Mouse (Mus musculus): ENCODE results near the gene Dera.

Dera gene

DNA sequence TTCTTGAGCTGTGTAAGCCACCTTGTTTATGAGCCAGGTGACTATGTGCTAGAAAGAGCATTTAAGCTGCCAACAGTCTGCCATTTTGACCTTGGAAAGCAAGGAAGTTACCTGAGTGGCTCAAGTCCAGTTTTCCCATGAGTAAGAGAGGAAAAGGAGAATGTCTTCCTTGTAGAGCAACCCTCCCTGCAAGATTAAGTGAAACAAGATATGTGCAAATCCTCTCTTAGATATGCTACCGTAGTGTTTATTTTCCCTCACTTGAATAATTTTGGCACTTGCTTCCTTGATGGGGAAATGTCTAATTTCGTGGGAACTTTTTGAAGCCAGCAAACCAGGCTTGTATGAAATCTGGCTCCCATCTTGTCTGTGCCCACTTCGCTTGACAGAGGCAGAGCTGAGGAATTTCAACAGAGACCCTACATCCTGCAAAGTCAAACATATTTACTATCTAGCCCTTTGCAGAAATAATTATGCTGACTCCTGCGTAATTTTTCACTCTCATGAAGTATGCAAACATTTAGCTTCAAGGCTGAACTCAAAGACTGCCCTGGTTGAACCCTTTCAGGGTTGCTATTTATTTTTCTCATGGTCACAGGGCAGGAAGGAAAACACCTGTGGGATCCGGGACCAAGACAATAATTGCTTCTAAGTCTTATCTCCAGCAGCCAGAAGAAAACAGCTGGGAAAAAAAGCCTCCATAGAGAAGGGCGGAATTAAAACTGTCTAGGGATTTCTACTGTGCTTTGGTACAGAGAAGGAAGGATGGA is 132.0 kb downstream of the Dera start:
- DNase-seq (ENCODE audit: low read depth, low spot score), result no peak

DNA sequence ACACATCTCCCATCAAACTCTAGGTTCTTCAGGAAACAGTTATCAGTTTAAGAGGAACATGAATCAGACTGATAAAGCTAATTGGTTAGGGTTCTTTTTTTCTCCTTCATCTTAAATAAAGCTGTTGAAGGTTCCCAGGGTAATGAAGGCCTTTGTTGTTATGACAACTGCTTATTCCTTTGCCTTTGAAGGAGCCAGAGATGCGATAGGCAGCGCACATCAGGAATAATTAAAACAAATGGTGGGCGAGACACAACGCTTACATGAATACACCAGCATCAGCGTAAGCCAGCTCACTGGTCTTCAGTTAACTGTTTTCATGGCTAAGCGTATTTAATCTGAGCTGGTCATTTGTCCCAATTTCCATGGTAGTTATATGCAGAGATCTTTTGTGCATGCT is 132.9 kb downstream of the Dera start:
- DNase-seq (ENCODE audit: low read depth, low spot score), result no peak

DNA sequence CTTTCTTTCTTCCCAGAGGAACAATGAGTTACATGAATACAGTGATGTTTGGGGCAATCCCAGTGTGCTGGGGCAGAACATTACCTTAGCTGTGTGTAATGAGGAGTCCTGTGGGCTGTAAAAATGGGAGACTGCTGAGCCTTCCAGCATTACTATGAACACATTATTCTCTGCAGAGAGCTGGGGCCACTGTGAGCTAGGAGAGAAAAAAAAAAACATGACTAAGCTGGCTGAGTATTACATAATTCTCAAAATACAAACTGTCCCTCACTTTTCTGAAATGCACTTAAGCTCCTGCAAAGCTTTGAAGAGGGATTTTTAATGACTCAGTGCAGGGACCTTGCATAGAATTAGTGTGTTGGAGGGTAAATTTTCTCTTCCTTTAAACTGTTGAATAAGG is 143.3 kb downstream of the Dera start:
- DNase-seq (ENCODE audit: low read depth, low spot score), result no peak

DNA sequence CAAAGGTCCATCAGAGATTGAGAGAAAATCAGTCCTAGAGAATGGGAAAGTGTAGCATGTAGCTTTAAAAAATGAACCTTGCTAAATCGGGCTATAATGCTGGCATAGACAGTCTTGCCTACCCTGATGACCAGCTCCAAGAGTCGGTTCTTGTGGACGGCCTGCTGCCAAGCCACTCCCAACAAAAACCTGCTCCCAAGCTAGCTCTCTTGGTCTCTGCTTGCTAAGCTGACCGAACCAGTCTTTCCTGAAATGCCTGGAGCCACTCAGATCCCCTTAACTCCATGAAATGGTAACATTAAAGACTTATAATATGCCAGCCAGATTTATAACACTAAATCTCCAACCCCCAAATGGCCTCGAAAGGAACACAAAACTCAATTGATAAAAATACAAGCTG is 146.9 kb downstream of the Dera start:
- DNase-seq (ENCODE audit: low read depth, low spot score), result no peak
